Mouse (Mus musculus) spleen, adult 2 months (tissue): ENCODE measurements at regions not wholly inside any gene's neighbourhood (a gene's known extent, or its start where the extent isn't known, plus 50 kb on each side); places are given as distances from the start of the nearest gene placed in this dataset.

ENCODE experiments used
- CTCF ChIP-seq: fragments of 200-500 bp; IDR thresholded peaks from 2 replicates; pipeline ENCODE4 v1.5.1; 2011; ENCODE audit warnings: mild to moderate bottlenecking, inconsistent platforms; ENCODE audit not compliant: insufficient read depth, insufficient read length, insufficient replicate concordance; ENCODE audit errors: extremely low read depth
- POLR2A ChIP-seq: fragments of 200-500 bp; IDR thresholded peaks from 2 replicates; pipeline ENCODE4 v1.6.1; 2011; ENCODE audit warnings: low read depth, low read length, inconsistent platforms

DNA sequence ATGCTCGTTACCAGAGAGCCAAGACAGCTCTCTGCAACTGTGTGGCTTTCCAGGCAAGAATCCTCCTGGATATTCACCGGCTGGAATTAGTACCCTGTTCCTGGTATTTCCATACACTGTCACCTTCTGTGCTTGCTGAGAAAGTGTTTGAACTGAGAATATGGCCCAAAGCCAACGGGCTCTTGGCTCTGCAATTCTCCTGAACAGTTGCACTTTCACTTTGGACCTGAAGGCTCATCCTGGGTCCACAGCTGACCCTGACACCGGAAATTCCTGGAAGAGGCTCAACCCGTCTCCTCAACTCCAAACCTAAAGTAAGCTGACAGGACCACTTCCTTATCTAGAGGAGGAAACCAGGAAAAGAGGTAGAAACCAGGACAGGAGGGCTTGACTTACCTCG lies 69.7 kb upstream of the Ipo5 start:
- TF ChIP-seq CTCF (no peak), POLR2A (no peak)
